35 mouse cellular contexts compared by ENCODE assay signal in genomic region chr13:97104996-97105395, GRCm38 (mm10). TPM values are rescaled to one million over a fixed set of nuclear protein-coding genes. Genes with fewer than 3 reads are reported as not detected.
A peak's percentile ranks its signal among the peaks of the same experiment; 100 is the strongest.
DNase-seq lines count a peak whose midpoint lies in the region; ATAC-seq and TF ChIP-seq lines count a peak whose summit lies in the region.
"Had no signal": no experiment of that assay in that cellular context is flagged by ENCODE, and none has a peak within 500 bp of the region (broad histone marks: within the 10 kb centered on the region; RNA-seq: fewer than 3 reads in every experiment).

No protein-coding gene starts in this region.

- no peak overlapping the region for H3K4me2 ChIP-seq in forebrain, embryonic 13.5 days
- H3K4me2 ChIP-seq in forebrain, postnatal 0 days (ENCODE audit: low read depth), result no peak overlapping the region
- H3K4me2 ChIP-seq: embryonic facial prominence, embryonic 15.5 days; forebrain, embryonic 12.5 days; heart, embryonic 11.5 days; hindbrain, embryonic 13.5 days; kidney, embryonic 15.5 days; limb, embryonic 12.5 days; liver, embryonic 15.5 days; lung, embryonic 14.5 days; midbrain, embryonic 11.5 days had no signal

- no peak overlapping the region for H3K27ac ChIP-seq in forebrain, embryonic 13.5 days
- H3K27ac ChIP-seq in forebrain, postnatal 0 days (ENCODE audit: low read depth, low read length), result no peak overlapping the region
- H3K27ac ChIP-seq: embryonic facial prominence, embryonic 10.5 days; embryonic facial prominence, embryonic 15.5 days; forebrain, embryonic 12.5 days; gastrocnemius, adult 2 months; hindbrain, embryonic 13.5 days; kidney, embryonic 15.5 days; limb, embryonic 12.5 days; liver, embryonic 15.5 days; stomach, postnatal 0 days had no signal

- no peak for TF ChIP-seq CTCF in forebrain, postnatal 0 days (IDR thresholded peaks at IDR 0.05; ENCODE audit: low read depth)

- no peaks in the 10 kb centered on the region for H3K27me3 ChIP-seq in forebrain, embryonic 13.5 days
- H3K27me3 ChIP-seq in forebrain, postnatal 0 days (ENCODE audit: insufficient read depth, low read length), result no peaks in the 10 kb centered on the region
- H3K27me3 ChIP-seq: embryonic facial prominence, embryonic 15.5 days; forebrain, embryonic 12.5 days; hindbrain, embryonic 13.5 days; kidney, embryonic 15.5 days; limb, embryonic 12.5 days; liver, embryonic 15.5 days had no signal

- DNase-seq in right cerebral cortex, postnatal 10 days (ENCODE audit: low spot score in 2 of 2), result peak; percentile 36 to 39
- DNase-seq in right cerebral cortex, postnatal 14 days, result no peak
- peak; percentile 25 to 57 for DNase-seq in layer of hippocampus, adult 18-20 months (ENCODE audit: low spot score in 2 of 2)
- peak; percentile 23 to 26 for DNase-seq in layer of hippocampus, postnatal 10 days (ENCODE audit: low spot score in 2 of 2)
- DNase-seq in forebrain, postnatal 0 days, result no peak
- no peak for DNase-seq in T-cell, adult 2 months (ENCODE audit: low spot score)
- DNase-seq: adrenal gland, postnatal 25 days; cerebellum, adult 18-20 months; cerebellum, postnatal 10 days; gastrocnemius, adult 2 months; gastrocnemius, postnatal 36 days; heart, adult 18-20 months; heart, postnatal 36 days; kidney, postnatal 36 days; lung, embryonic 14.5 days; lung, postnatal 36 days; right cerebral cortex, postnatal 4 days; thymus, adult 18-20 months; thymus, postnatal 4 days had no signal

- H3K9me3 ChIP-seq in forebrain, embryonic 13.5 days (replicated peaks), result no peaks in the 10 kb centered on the region
- H3K9me3 ChIP-seq in forebrain, postnatal 0 days (ENCODE audit: low read length), result no peaks in the 10 kb centered on the region
- H3K9me3 ChIP-seq: embryonic facial prominence, embryonic 10.5 days; embryonic facial prominence, embryonic 15.5 days; forebrain, embryonic 12.5 days; hindbrain, embryonic 13.5 days; kidney, embryonic 15.5 days; limb, embryonic 12.5 days; liver, embryonic 15.5 days had no signal

- H3K9ac ChIP-seq in forebrain, embryonic 13.5 days, result no peak overlapping the region
- H3K9ac ChIP-seq in forebrain, postnatal 0 days, result no peak overlapping the region
- H3K9ac ChIP-seq: embryonic facial prominence, embryonic 15.5 days; forebrain, embryonic 12.5 days; hindbrain, embryonic 13.5 days; kidney, embryonic 15.5 days; limb, embryonic 12.5 days; liver, embryonic 15.5 days; lung, embryonic 14.5 days had no signal

- no peak for ATAC-seq in forebrain, embryonic 13.5 days
- ATAC-seq in forebrain, postnatal 0 days, result no peak
- ATAC-seq: CD4-positive, CD25-positive, alpha-beta regulatory T cell, adult 4 months; intestine, postnatal 0 days; midbrain, embryonic 16.5 days had no signal

- WGBS in forebrain, embryonic 13.5 days, result 78% methylated on average over 7 of the region's 7 CpGs
- WGBS in forebrain, postnatal 0 days, result 65% methylated on average over 7 of the region's 7 CpGs

- 0 out of 2 replicates have a peak, but pooled peaks cover 5% of the 10 kb centered on the region for H3K36me3 ChIP-seq in forebrain, embryonic 13.5 days (ENCODE audit: poor library complexity, severe bottlenecking)
- H3K36me3 ChIP-seq in forebrain, postnatal 0 days (ENCODE audit: insufficient read depth), result peaks cover 9% of the 10 kb centered on the region; the same call in 1 of the 2 replicates
- H3K36me3 ChIP-seq: embryonic facial prominence, embryonic 15.5 days; kidney, embryonic 15.5 days; liver, embryonic 15.5 days had no signal

- H3K4me3 ChIP-seq in forebrain, embryonic 13.5 days, result no peak overlapping the region
- H3K4me3 ChIP-seq in forebrain, postnatal 0 days (ENCODE audit: low read depth, low read length), result no peak overlapping the region
- H3K4me3 ChIP-seq: embryonic facial prominence, embryonic 10.5 days; embryonic facial prominence, embryonic 15.5 days; forebrain, embryonic 12.5 days; gastrocnemius, adult 2 months; hindbrain, embryonic 13.5 days; kidney, embryonic 15.5 days; limb, embryonic 12.5 days; liver, embryonic 15.5 days had no signal

- H3K4me1 ChIP-seq in forebrain, embryonic 13.5 days, result no peaks in the 10 kb centered on the region
- no peaks in the 10 kb centered on the region for H3K4me1 ChIP-seq in forebrain, postnatal 0 days (ENCODE audit: insufficient read depth)
- H3K4me1 ChIP-seq: embryonic facial prominence, embryonic 10.5 days; embryonic facial prominence, embryonic 15.5 days; forebrain, embryonic 12.5 days; hindbrain, embryonic 13.5 days; kidney, embryonic 15.5 days; limb, embryonic 12.5 days; liver, embryonic 15.5 days had no signal

RNA-seq across cellular contexts. Expression of gene Gm6169, which starts 6.0 kb away (rescaled TPM):
- 1 to 10 TPM in 1 of 2 experiments, not detected in 1; 2.5 TPM for total RNA-seq in layer of hippocampus, adult 18-20 months (2021)
- total RNA-seq in layer of hippocampus, postnatal 10 days (2021), result 1 to 10 TPM in 1 of 2 experiments, not detected in 1; 5.7 TPM
- polyA plus RNA-seq in forebrain, embryonic 13.5 days (2015; fragmentation: Nextera tagmentation; extraction: Ambion mirVana), result 0.94 and 2.3 TPM in 2 replicates
- total RNA-seq in forebrain, postnatal 0 days (2014; rRNA removed), result 0.62 TPM in 1 of 2 replicates, not detected in the other
- polyA plus RNA-seq in forebrain, postnatal 0 days (2015; fragmentation: Nextera tagmentation; extraction: Ambion mirVana), result 1.0 and 1.7 TPM in 2 replicates
- total RNA-seq: liver, adult 2 months had no signal
- polyA plus RNA-seq: liver, adult 2 months had no signal

RNA-seq across cellular contexts. Expression of gene Gfm2, which starts 32.7 kb away (rescaled TPM):
- total RNA-seq in layer of hippocampus, adult 18-20 months (2021), result 10 to 100 TPM; 24.4 to 24.6 TPM
- total RNA-seq in layer of hippocampus, postnatal 10 days (2021), result 10 to 100 TPM; 26.8 to 32.6 TPM
- 33.4 and 36.7 TPM in 2 replicates for polyA plus RNA-seq in forebrain, embryonic 13.5 days (2015; fragmentation: Nextera tagmentation; extraction: Ambion mirVana)
- 25.1 and 32.1 TPM in 2 replicates for total RNA-seq in forebrain, postnatal 0 days (2014; rRNA removed)
- 12.8 and 15.5 TPM in 2 replicates for polyA plus RNA-seq in forebrain, postnatal 0 days (2015; fragmentation: Nextera tagmentation; extraction: Ambion mirVana)

RNA-seq across cellular contexts. Expression of gene Nsa2, which starts 32.7 kb away (rescaled TPM):
- 10 to 100 TPM; 52.3 TPM for total RNA-seq in layer of hippocampus, adult 18-20 months (2021)
- 10 to 100 TPM; 74.8 to 77.9 TPM for total RNA-seq in layer of hippocampus, postnatal 10 days (2021)
- polyA plus RNA-seq in forebrain, embryonic 13.5 days (2015; fragmentation: Nextera tagmentation; extraction: Ambion mirVana), result 46.2 and 53.2 TPM in 2 replicates
- 48.6 and 77.5 TPM in 2 replicates for total RNA-seq in forebrain, postnatal 0 days (2014; rRNA removed)
- 43.5 and 52.1 TPM in 2 replicates for polyA plus RNA-seq in forebrain, postnatal 0 days (2015; fragmentation: Nextera tagmentation; extraction: Ambion mirVana)

RNA-seq across cellular contexts. Expression of gene Fam169a, which starts 37.9 kb away (rescaled TPM):
- total RNA-seq in layer of hippocampus, adult 18-20 months (2021), result 10 to 100 TPM; 40.9 to 43.1 TPM
- 10 to 100 TPM; 37.8 to 40.0 TPM for total RNA-seq in layer of hippocampus, postnatal 10 days (2021)
- 9.5 and 10.8 TPM in 2 replicates for polyA plus RNA-seq in forebrain, embryonic 13.5 days (2015; fragmentation: Nextera tagmentation; extraction: Ambion mirVana)
- total RNA-seq in forebrain, postnatal 0 days (2014; rRNA removed), result 34.0 and 40.4 TPM in 2 replicates
- 13.1 and 18.5 TPM in 2 replicates for polyA plus RNA-seq in forebrain, postnatal 0 days (2015; fragmentation: Nextera tagmentation; extraction: Ambion mirVana)
- total RNA-seq: gastrocnemius, adult 2 months; gastrocnemius, postnatal 36 days had no signal
- polyA plus RNA-seq: liver, adult 2 months; spleen, adult 2 months had no signal

Comparison
In these comparisons a context has a peak if more than half of its experiments do, and no peak if none do; other contexts are left out.
1. DNase-seq: peak in right cerebral cortex, postnatal 10 days (2 of 2), layer of hippocampus, adult 18-20 months (2 of 2) and layer of hippocampus, postnatal 10 days (2 of 2); none in right cerebral cortex, postnatal 14 days (single experiment), forebrain, postnatal 0 days (single experiment) and T-cell, adult 2 months (single experiment).